8 mouse cellular contexts compared by ENCODE assay signal in genomic region chr11:69088103-69088855, GRCm38 (mm10). TPM values are rescaled to one million over a fixed set of nuclear protein-coding genes. Genes with fewer than 3 reads are reported as not detected.
A peak's percentile ranks its signal among the peaks of the same experiment; 100 is the strongest.
DNase-seq lines count a peak whose midpoint lies in the region; ATAC-seq and TF ChIP-seq lines count a peak whose summit lies in the region.

TSS of gene Vamp2 (plus strand) at chr11:69088490.

- H3K9ac ChIP-seq in heart, embryonic 12.5 days, result peak within 1 kb of the TSS; percentile 100
- peak within 1 kb of the TSS; percentile 100 for H3K9ac ChIP-seq in kidney, postnatal 0 days (ENCODE audit: low read depth, low read length)
- peak within 1 kb of the TSS; percentile 100 for H3K9ac ChIP-seq in liver, embryonic 13.5 days
- peak within 1 kb of the TSS; percentile 99 for H3K9ac ChIP-seq in stomach, embryonic 14.5 days (replicated peaks; ENCODE audit: low read depth, low read length)

- WGBS in heart, embryonic 12.5 days, result under 1% methylated on average over 63 of the region's 67 CpGs
- WGBS in kidney, postnatal 0 days, result under 1% methylated on average over 59 of the region's 67 CpGs
- under 1% methylated on average over 63 of the region's 67 CpGs for WGBS in liver, embryonic 13.5 days (ENCODE audit: insufficient replicate concordance)
- WGBS in stomach, embryonic 14.5 days, result 1% methylated on average over 59 of the region's 67 CpGs

- no peak for TF ChIP-seq CTCF in bone marrow macrophage, adult 2 months (IDR thresholded peaks at IDR 0.05; ENCODE audit: low read depth, low read length)
- TF ChIP-seq CTCF in kidney, postnatal 0 days (IDR thresholded peaks at IDR 0.05; ENCODE audit: low read depth), result no peak

- H3K9me3 ChIP-seq in erythroblast, embryonic 14.5 days (ENCODE audit: control insufficient read depth, low read length), result no peaks in the 10 kb centered on the region
- H3K9me3 ChIP-seq in heart, embryonic 12.5 days (replicated peaks), result no peaks in the 10 kb centered on the region
- H3K9me3 ChIP-seq in kidney, postnatal 0 days (replicated peaks; ENCODE audit: low read length), result no peaks in the 10 kb centered on the region
- H3K9me3 ChIP-seq in liver, embryonic 13.5 days (replicated peaks), result no peaks in the 10 kb centered on the region
- H3K9me3 ChIP-seq in stomach, embryonic 14.5 days (ENCODE audit: control insufficient read depth, low read depth, low read length), result no peaks in the 10 kb centered on the region

- no peaks in the 10 kb centered on the region; the same call in 1 of the 2 replicates for H3K27me3 ChIP-seq in erythroblast, embryonic 14.5 days (ENCODE audit: control insufficient read depth)
- no peaks in the 10 kb centered on the region for H3K27me3 ChIP-seq in heart, embryonic 12.5 days (replicated peaks)
- no peaks in the 10 kb centered on the region for H3K27me3 ChIP-seq in kidney, postnatal 0 days (ENCODE audit: insufficient read depth, low read length)
- no peaks in the 10 kb centered on the region for H3K27me3 ChIP-seq in liver, embryonic 13.5 days
- H3K27me3 ChIP-seq in stomach, embryonic 14.5 days (ENCODE audit: control insufficient read depth, insufficient read depth, low read length), result no peaks in the 10 kb centered on the region

- peak; percentile 90 for DNase-seq in A20 (ENCODE audit: low read depth, low spot score)
- peak; percentile 88 for DNase-seq in kidney, postnatal 0 days (ENCODE audit: low spot score)
- peak; percentile 81 for DNase-seq in liver, embryonic 13.5 days
- DNase-seq in natural killer cell, adult 2 months (ENCODE audit: low spot score in 2 of 2), result peak; percentile 90 to 91

- peak within 1 kb of the TSS; percentile 99 for H3K4me3 ChIP-seq in bone marrow macrophage, adult 2 months (ENCODE audit: insufficient read depth, low read length)
- peak within 1 kb of the TSS; percentile 100 for H3K4me3 ChIP-seq in erythroblast, embryonic 14.5 days (replicated peaks)
- peak within 1 kb of the TSS; percentile 91 for H3K4me3 ChIP-seq in heart, embryonic 12.5 days
- peak within 1 kb of the TSS; percentile 100 for H3K4me3 ChIP-seq in kidney, postnatal 0 days (replicated peaks; ENCODE audit: low read depth, low read length)
- peak within 1 kb of the TSS; percentile 99 for H3K4me3 ChIP-seq in liver, embryonic 13.5 days (replicated peaks)
- peak within 1 kb of the TSS; percentile 99 for H3K4me3 ChIP-seq in stomach, embryonic 14.5 days (ENCODE audit: low read depth, low read length)

- H3K27ac ChIP-seq in bone marrow macrophage, adult 2 months (ENCODE audit: insufficient read depth, low read depth, low read length), result peak within 1 kb of the TSS; percentile 74
- peak within 1 kb of the TSS; percentile 94 for H3K27ac ChIP-seq in heart, embryonic 12.5 days (ENCODE audit: poor library complexity, severe bottlenecking)
- H3K27ac ChIP-seq in kidney, postnatal 0 days, result peak within 1 kb of the TSS; percentile 98
- peak within 1 kb of the TSS; percentile 94 for H3K27ac ChIP-seq in liver, embryonic 13.5 days
- peak within 1 kb of the TSS; percentile 91 for H3K27ac ChIP-seq in stomach, embryonic 14.5 days (ENCODE audit: low read length)

- ATAC-seq in heart, embryonic 12.5 days (ENCODE audit: insufficient number of reproducible peaks, low FRiP score), result peak; percentile 85
- peak; percentile 76 for ATAC-seq in kidney, postnatal 0 days (replicated peaks; ENCODE audit: low FRiP score, low read depth)
- ATAC-seq in liver, embryonic 13.5 days (ENCODE audit: low read depth), result peak; percentile 57
- peak; percentile 76 for ATAC-seq in stomach, embryonic 14.5 days (ENCODE audit: insufficient number of reproducible peaks, insufficient read depth, low FRiP score, low read depth)

- H3K4me2 ChIP-seq in heart, embryonic 12.5 days, result peak within 1 kb of the TSS; percentile 95
- H3K4me2 ChIP-seq in kidney, postnatal 0 days (ENCODE audit: low read length), result peak within 1 kb of the TSS; percentile 95
- H3K4me2 ChIP-seq in liver, embryonic 13.5 days, result peak within 1 kb of the TSS; percentile 98
- H3K4me2 ChIP-seq in stomach, embryonic 14.5 days (replicated peaks; ENCODE audit: low read depth, low read length), result peak within 1 kb of the TSS; percentile 74

- no peak for TF ChIP-seq POLR2A in bone marrow macrophage, adult 2 months (IDR thresholded peaks at IDR 0.05; ENCODE audit: borderline replicate concordance, low read depth, low read length)

- H3K36me3 ChIP-seq in erythroblast, embryonic 14.5 days (ENCODE audit: control insufficient read depth), result peaks cover 37% of the 10 kb centered on the region
- peaks cover 30% of the 10 kb centered on the region for H3K36me3 ChIP-seq in heart, embryonic 12.5 days
- H3K36me3 ChIP-seq in kidney, postnatal 0 days (ENCODE audit: insufficient read depth, low read length), result peaks cover 15% of the 10 kb centered on the region; the same call in 1 of the 2 replicates
- peaks cover 34% of the 10 kb centered on the region for H3K36me3 ChIP-seq in liver, embryonic 13.5 days
- H3K36me3 ChIP-seq in stomach, embryonic 14.5 days (ENCODE audit: control insufficient read depth, insufficient read depth, low read length), result peaks cover 24% of the 10 kb centered on the region

- H3K4me1 ChIP-seq in bone marrow macrophage, adult 2 months (ENCODE audit: control insufficient read depth, insufficient read depth, low read length), result peaks cover 5% of the 10 kb centered on the region
- H3K4me1 ChIP-seq in erythroblast, embryonic 14.5 days (ENCODE audit: control insufficient read depth), result peaks cover 57% of the 10 kb centered on the region
- peaks cover 51% of the 10 kb centered on the region for H3K4me1 ChIP-seq in heart, embryonic 12.5 days (replicated peaks)
- peaks cover 12% of the 10 kb centered on the region for H3K4me1 ChIP-seq in kidney, postnatal 0 days (replicated peaks; ENCODE audit: insufficient read depth, low read length)
- peaks cover 49% of the 10 kb centered on the region for H3K4me1 ChIP-seq in liver, embryonic 13.5 days (replicated peaks)
- peaks cover 29% of the 10 kb centered on the region for H3K4me1 ChIP-seq in stomach, embryonic 14.5 days (ENCODE audit: control insufficient read depth, insufficient read depth, low read length)

RNA-seq across cellular contexts. Expression of gene Vamp2, which starts in this region (rescaled TPM):
- 76.6 and 79.4 TPM in 2 replicates for polyA plus RNA-seq in bone marrow macrophage, adult 2 months (2012; ENCODE audit: insufficient read depth, insufficient read length, missing spikeins)
- 7.9 and 9.1 TPM in 2 replicates for polyA plus RNA-seq in erythroblast, embryonic 14.5 days (2012)
- 97.2 and 100 TPM in 2 replicates for polyA plus RNA-seq in heart, embryonic 12.5 days (2016; fragmentation: Nextera tagmentation; extraction: Ambion mirVana)
- polyA plus RNA-seq in kidney, postnatal 0 days (2015; fragmentation: Nextera tagmentation; extraction: Ambion mirVana), result 66.7 and 67.7 TPM in 2 replicates
- polyA plus RNA-seq in liver, embryonic 13.5 days (2015; fragmentation: Nextera tagmentation; extraction: Ambion mirVana), result 12.5 and 15.9 TPM in 2 replicates
- 104 and 107 TPM in 2 replicates for polyA plus RNA-seq in stomach, embryonic 14.5 days (2014; fragmentation: Nextera tagmentation; extraction: Ambion mirVana)

Comparison
In these comparisons a context has a peak if more than half of its experiments do, and no peak if none do; other contexts are left out.
1. Peak in every context shown above with its lines: DNase-seq, ATAC-seq, H3K4me3 ChIP-seq and H3K27ac ChIP-seq.